Mouse (Mus musculus): ENCODE measurements around the gene Zfand2a. TPM values are rescaled to one million over a fixed set of nuclear protein-coding genes. Genes with fewer than 3 reads are reported as not detected.

The Zfand2a gene
- 6.3 and 7.6 TPM in 2 replicates for polyA plus RNA-seq (2012; rRNA removed; ENCODE audit: low replicate concordance)

DNA sequence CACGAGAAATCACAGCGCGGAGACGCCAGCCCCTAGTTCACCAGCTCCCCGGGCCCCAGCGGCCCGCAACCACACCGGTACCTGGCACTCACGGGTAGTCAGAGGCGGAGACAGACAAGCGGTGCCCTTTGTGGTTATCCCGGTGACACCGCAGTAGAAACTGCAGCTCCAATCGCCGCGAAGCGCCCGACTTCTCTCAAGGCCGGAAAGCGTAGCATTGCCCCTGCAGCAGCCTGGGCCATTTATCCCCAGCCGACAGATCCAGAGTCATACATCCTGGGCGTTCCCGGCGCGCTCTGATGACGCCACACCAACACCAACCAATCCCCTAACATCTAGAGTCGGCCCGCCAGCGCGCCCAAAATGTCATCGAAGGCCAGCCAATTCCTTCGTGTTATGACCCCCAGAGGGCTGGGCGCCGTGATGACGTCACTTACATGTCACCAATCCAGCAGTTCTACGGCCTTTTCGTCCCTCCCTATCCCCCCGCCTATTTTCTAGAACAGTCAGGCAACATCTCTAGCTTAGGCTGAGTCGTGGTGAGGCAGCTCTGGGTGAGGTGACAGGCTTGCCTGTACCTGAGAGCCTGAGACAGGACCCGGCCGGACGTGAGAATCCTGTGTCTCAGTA lies at the start of gene Zfand2a:
Gene Zfand2a, minus strand, starts transcription at position 365 of the 630 bp plus-strand sequence.

DNA sequence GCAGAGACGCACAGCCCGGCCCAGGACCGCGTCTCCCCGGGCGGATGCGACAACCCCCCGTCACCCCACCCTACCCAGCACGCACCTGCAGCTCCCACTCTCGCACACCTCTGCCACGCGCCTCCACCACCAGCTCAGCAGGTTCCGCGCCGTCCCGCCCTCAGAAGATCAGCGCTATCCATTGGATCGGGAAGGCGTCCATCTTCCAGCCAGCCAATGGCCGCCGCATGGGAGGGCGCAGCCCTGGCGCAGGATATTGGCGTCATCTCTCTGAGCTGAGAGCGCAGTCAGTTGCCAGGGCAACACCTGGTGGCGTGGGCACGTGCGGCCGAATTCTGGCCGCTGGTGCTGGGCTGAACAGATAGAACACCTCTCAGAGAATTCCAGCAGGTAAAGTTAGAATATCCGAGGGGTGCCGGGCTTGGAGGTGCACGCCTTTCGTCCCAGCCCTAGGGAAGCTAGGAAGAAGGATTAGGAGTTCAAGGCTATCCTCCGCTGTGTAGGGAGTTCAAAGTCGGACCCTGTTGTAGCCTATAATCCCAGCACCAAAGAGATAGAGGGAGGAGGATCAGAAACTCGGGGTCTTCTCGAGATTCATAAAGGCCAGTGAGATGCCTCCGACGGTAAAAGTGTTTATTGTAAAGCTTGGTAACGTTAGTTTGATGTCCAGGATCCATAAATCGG lies 23.8 kb downstream of the Zfand2a start, which contains the start of gene 3110082I17Rik:
Gene 3110082I17Rik, minus strand, starts transcription at position 144 of the 684 bp plus-strand sequence.

GRCm38 (mm10) chr5:139423026-139423865 lies 61.1 kb downstream of the Zfand2a start, which contains the start of gene Gper1:
Gper1 (plus strand) TSS chr5:139423151.

Other genes starting within 250 kb of the Zfand2a start
- gene Get4, start 232.2 kb downstream of the Zfand2a start, polyA plus RNA-seq (2012; rRNA removed; ENCODE audit: low replicate concordance) = 87.8 and 252 TPM in 2 replicates
- gene Adap1, start 158.9 kb downstream of the Zfand2a start, polyA plus RNA-seq (2012; rRNA removed; ENCODE audit: low replicate concordance) = 68.9 and 279 TPM in 2 replicates
- 109 and 165 TPM in 2 replicates for gene Cox19, start 133.1 kb downstream of the Zfand2a start, polyA plus RNA-seq (2012; rRNA removed; ENCODE audit: low replicate concordance)
- gene Cyp2w1, start 131.9 kb downstream of the Zfand2a start, polyA plus RNA-seq (2012; rRNA removed; ENCODE audit: low replicate concordance) = 0.56 and 2.7 TPM in 2 replicates
- gene Gpr146, start 106.9 kb downstream of the Zfand2a start, polyA plus RNA-seq (2012; rRNA removed; ENCODE audit: low replicate concordance) = 3.5 and 4.3 TPM in 2 replicates
- gene C130050O18Rik, start 79.3 kb downstream of the Zfand2a start, polyA plus RNA-seq (2012; rRNA removed; ENCODE audit: low replicate concordance) = 2.6 and 3.4 TPM in 2 replicates
- gene Gper1, start 61.4 kb downstream of the Zfand2a start, polyA plus RNA-seq (2012; rRNA removed; ENCODE audit: low replicate concordance) = 1.3 and 2.0 TPM in 2 replicates
- 5.3 and 5.8 TPM in 2 replicates for gene 3110082I17Rik, start 24.0 kb downstream of the Zfand2a start, polyA plus RNA-seq (2012; rRNA removed; ENCODE audit: low replicate concordance)
- gene Uncx, start 58.9 kb upstream of the Zfand2a start, polyA plus RNA-seq (2012; rRNA removed; ENCODE audit: low replicate concordance) = not detected in 2 replicates